In the genomic region with DNA sequence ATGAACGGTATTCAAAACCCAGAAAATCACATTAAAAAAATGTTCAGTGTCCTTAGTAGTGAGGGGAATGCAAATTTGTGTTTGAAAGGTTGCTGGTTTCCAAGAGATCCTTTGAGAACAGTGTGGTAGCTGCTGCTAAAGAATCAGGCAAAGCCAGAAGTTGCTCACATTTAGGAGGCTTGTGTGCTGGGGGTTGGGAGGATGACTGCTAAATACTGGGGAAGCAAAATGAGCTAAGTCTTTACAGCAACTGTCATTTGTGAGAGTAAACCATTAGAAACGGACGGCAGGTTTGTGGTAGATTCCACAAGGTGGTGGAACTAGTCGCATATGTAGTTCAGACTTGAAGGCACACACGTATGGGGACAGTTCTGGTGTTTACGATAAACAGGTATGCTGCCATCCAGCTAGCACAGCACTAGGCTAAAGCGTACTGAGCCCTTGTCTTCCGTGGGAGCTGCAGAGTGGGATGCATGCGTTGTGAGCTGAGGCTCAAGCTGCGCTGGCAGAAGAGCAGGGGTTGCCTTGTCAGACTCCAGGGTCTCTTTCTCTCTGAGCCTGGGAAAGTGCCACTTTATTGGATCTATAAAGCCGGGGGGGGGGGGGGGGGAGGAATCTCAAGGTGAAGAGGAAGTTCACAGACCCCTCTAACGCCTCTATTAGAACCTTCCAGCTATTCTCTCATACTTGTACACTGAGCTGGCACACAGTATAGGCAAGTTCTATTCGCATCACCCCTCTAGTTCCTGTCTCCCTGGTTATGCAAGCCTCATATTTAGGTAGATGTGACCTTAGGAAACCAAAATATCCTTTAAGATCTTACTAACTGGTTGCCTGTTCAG, we compare ENCODE assay signal across 12 mouse cellular contexts. TPM values are rescaled to one million over a fixed set of nuclear protein-coding genes. Genes with fewer than 3 reads are reported as not detected.
DNase-seq lines count a peak whose midpoint lies in the region; ATAC-seq and TF ChIP-seq lines count a peak whose summit lies in the region.
"Had no signal": no experiment of that assay in that cellular context is flagged by ENCODE, and none has a peak within 500 bp of the region (broad histone marks: within the 10 kb centered on the region; RNA-seq: fewer than 3 reads in every experiment).

No protein-coding gene starts in this region.

- H3K27me3 ChIP-seq in neural tube, embryonic 13.5 days: no peaks in the 10 kb centered on the region
- 0 out of 2 replicates have a peak, but pooled peaks cover 6% of the 10 kb centered on the region for H3K27me3 ChIP-seq in liver, embryonic 12.5 days (replicated peaks)
- H3K27me3 ChIP-seq: limb, embryonic 13.5 days had no signal

- no peak overlapping the region for H3K4me3 ChIP-seq in left cerebral cortex, adult 2 months
- peak overlapping the region; percentile 22 for H3K4me3 ChIP-seq in neural tube, embryonic 13.5 days
- H3K4me3 ChIP-seq in liver, embryonic 12.5 days: no peak overlapping the region
- H3K4me3 ChIP-seq: limb, embryonic 13.5 days had no signal

- no peaks in the 10 kb centered on the region for H3K9me3 ChIP-seq in neural tube, embryonic 13.5 days
- H3K9me3 ChIP-seq in liver, embryonic 12.5 days (replicated peaks): no peaks in the 10 kb centered on the region
- H3K9me3 ChIP-seq: limb, embryonic 13.5 days had no signal

- H3K9ac ChIP-seq in neural tube, embryonic 13.5 days: peak overlapping the region; percentile 73; the same call in 1 of the 2 replicates
- no peak overlapping the region for H3K9ac ChIP-seq in liver, embryonic 12.5 days
- H3K9ac ChIP-seq: limb, embryonic 13.5 days had no signal

- H3K4me2 ChIP-seq in neural tube, embryonic 13.5 days: peak overlapping the region; percentile 56
- no peak overlapping the region for H3K4me2 ChIP-seq in liver, embryonic 12.5 days

- intact Hi-C loops in left cerebral cortex, adult 2 months (cut with DNase I): loop anchor here (2.0 to 5.0 kb wide), 2 partner anchors 39 to 44 kb away; no protein-coding TSS in a partner anchor

- TF ChIP-seq CTCF in left cerebral cortex, adult 2 months (IDR thresholded peaks at IDR 0.05): no peak

- 17% methylated on average over 12 of the region's 13 CpGs for WGBS in neural tube, embryonic 13.5 days
- WGBS in liver, embryonic 12.5 days (ENCODE audit: insufficient replicate concordance): 49% methylated on average over 12 of the region's 13 CpGs

- no peaks in the 10 kb centered on the region for H3K36me3 ChIP-seq in neural tube, embryonic 13.5 days
- no peaks in the 10 kb centered on the region for H3K36me3 ChIP-seq in liver, embryonic 12.5 days
- H3K36me3 ChIP-seq: limb, embryonic 13.5 days had no signal

- H3K4me1 ChIP-seq in neural tube, embryonic 13.5 days (replicated peaks): peaks cover 39% of the 10 kb centered on the region
- H3K4me1 ChIP-seq in liver, embryonic 12.5 days: no peaks in the 10 kb centered on the region

- DNase-seq in layer of hippocampus, adult 11-12 months (ENCODE audit: low spot score): peak; percentile 9
- DNase-seq in layer of hippocampus, adult 9-10 months (ENCODE audit: low spot score): no peak
- DNase-seq in frontal cortex, postnatal 10 days (ENCODE audit: low spot score in 2 of 2): peak; percentile 20 to 24
- DNase-seq in left cerebral cortex, adult 2 months (ENCODE audit: extremely low spot score in 1 of 2, low spot score in 2 of 2): peak; percentile 14 to 28
- no peak for DNase-seq in lung, postnatal 4 days
- DNase-seq in kidney, adult 9 months: no peak
- DNase-seq: B cell, adult 2 months; cerebellum, adult 11-12 months had no signal

- peak overlapping the region; percentile 76 for H3K27ac ChIP-seq in left cerebral cortex, adult 2 months
- H3K27ac ChIP-seq in neural tube, embryonic 13.5 days (replicated peaks): peak overlapping the region; percentile 89
- no peak overlapping the region for H3K27ac ChIP-seq in liver, embryonic 12.5 days
- H3K27ac ChIP-seq: limb, embryonic 13.5 days had no signal

- peak; percentile 80 for ATAC-seq in neural tube, embryonic 13.5 days (ENCODE audit: low read depth)
- ATAC-seq in liver, embryonic 12.5 days: no peak

RNA-seq across cellular contexts. Expression of gene Fabp7, which starts 1.2 kb away (rescaled TPM):
- total RNA-seq in left cerebral cortex, adult 2 months (2021): 10 to 100 TPM; 48.7 to 65.4 TPM
- polyA plus RNA-seq in neural tube, embryonic 13.5 days (2015; fragmentation: Nextera tagmentation; extraction: Ambion mirVana): 2,540 and 2,743 TPM in 2 replicates
- 0.98 and 1.4 TPM in 2 replicates for polyA plus RNA-seq in liver, embryonic 12.5 days (2016; fragmentation: Nextera tagmentation; extraction: Ambion mirVana)
- total RNA-seq: hematopoietic stem cell, adult 5-6 weeks had no signal

RNA-seq across cellular contexts. Expression of gene Smpdl3a, which starts 10.6 kb away (rescaled TPM):
- 10 to 100 TPM; 22.0 to 26.4 TPM for total RNA-seq in left cerebral cortex, adult 2 months (2021)
- 29.7 and 32.4 TPM in 2 replicates for polyA plus RNA-seq in neural tube, embryonic 13.5 days (2015; fragmentation: Nextera tagmentation; extraction: Ambion mirVana)
- 10.8 TPM in 2 replicates for polyA plus RNA-seq in liver, embryonic 12.5 days (2016; fragmentation: Nextera tagmentation; extraction: Ambion mirVana)

Comparison
In these comparisons a context has a peak if more than half of its experiments do, and no peak if none do; other contexts are left out.
1. DNase-seq: peak in layer of hippocampus, adult 11-12 months (single experiment), frontal cortex, postnatal 10 days (2 of 2) and left cerebral cortex, adult 2 months (2 of 2); none in layer of hippocampus, adult 9-10 months (single experiment), lung, postnatal 4 days (0 of 2) and kidney, adult 9 months (single experiment).
2. RNA of gene Fabp7, which starts 1.2 kb away (polyA plus RNA-seq): 2,540 to 2,743 TPM in neural tube, embryonic 13.5 days; 0.98 to 1.4 TPM in liver, embryonic 12.5 days; every median in the first group is over 1,000 times any median in the second.